Mouse (Mus musculus): Measurements from ENCODE around the gene B4galt2.

The B4galt2 gene

GRCm38 (mm10) chr4:117908834-117909453 is 25.7 kb upstream of the B4galt2 start:
- DNase-seq (ENCODE audit: low spot score), result no peak

- no peak for DNase-seq (ENCODE audit: low spot score)
Measured at GRCm38 (mm10) chr4:117906196-117906595, 22.9 kb upstream of the B4galt2 start.

GRCm38 (mm10) chr4:117904761-117905160 is 21.5 kb upstream of the B4galt2 start:
- DNase-seq (ENCODE audit: low spot score), result no peak

GRCm38 (mm10) chr4:117904094-117904493 is 20.8 kb upstream of the B4galt2 start:
- no peak for DNase-seq (ENCODE audit: low spot score)

GRCm38 (mm10) chr4:117898111-117898510 is 14.8 kb upstream of the B4galt2 start:
- no peak for DNase-seq (ENCODE audit: low spot score)

GRCm38 (mm10) chr4:117896031-117896430 is 12.7 kb upstream of the B4galt2 start:
- no peak for DNase-seq (ENCODE audit: low spot score)

GRCm38 (mm10) chr4:117895339-117895738 is 12.1 kb upstream of the B4galt2 start:
- no peak for DNase-seq (ENCODE audit: low spot score)

GRCm38 (mm10) chr4:117894601-117895000 is 11.3 kb upstream of the B4galt2 start:
- no peak for DNase-seq (ENCODE audit: low spot score)

- no peak for DNase-seq (ENCODE audit: low spot score)
Measured at GRCm38 (mm10) chr4:117893376-117893775, 10.1 kb upstream of the B4galt2 start.

- DNase-seq (ENCODE audit: low spot score), result peak; percentile 82
Measured at GRCm38 (mm10) chr4:117891738-117892161, 8.5 kb upstream of the B4galt2 start, which contains the start of gene Dph2. TSS of gene Dph2 (minus strand) at chr4:117892032.

GRCm38 (mm10) chr4:117890750-117891149 is 7.5 kb upstream of the B4galt2 start:
- no peak for DNase-seq (ENCODE audit: low spot score)

- DNase-seq (ENCODE audit: low spot score), result no peak
Measured at GRCm38 (mm10) chr4:117890031-117890430, 6.7 kb upstream of the B4galt2 start.

- no peak for DNase-seq (ENCODE audit: low spot score)
Measured at GRCm38 (mm10) chr4:117889471-117889870, 6.2 kb upstream of the B4galt2 start.

- no peak for DNase-seq (ENCODE audit: low spot score)
Measured at GRCm38 (mm10) chr4:117887920-117888319, 4.6 kb upstream of the B4galt2 start.

GRCm38 (mm10) chr4:117887133-117887532 is 3.8 kb upstream of the B4galt2 start, which contains the start of gene Atp6v0b:
TSS of gene Atp6v0b (minus strand) at chr4:117887333.
- DNase-seq (ENCODE audit: low spot score), result peak; percentile 87

- no peak for DNase-seq (ENCODE audit: low spot score)
Measured at GRCm38 (mm10) chr4:117886644-117887043, 3.4 kb upstream of the B4galt2 start.

- DNase-seq (ENCODE audit: low spot score), result no peak
Measured at GRCm38 (mm10) chr4:117885994-117886393, 2.7 kb upstream of the B4galt2 start.

- no peak for DNase-seq (ENCODE audit: low spot score)
Measured at GRCm38 (mm10) chr4:117885093-117885492, 1.8 kb upstream of the B4galt2 start.

GRCm38 (mm10) chr4:117884146-117884545 is 859 bp upstream of the B4galt2 start:
- DNase-seq (ENCODE audit: low spot score), result no peak

GRCm38 (mm10) chr4:117878703-117879102 is 4.6 kb downstream of the B4galt2 start:
- no peak for DNase-seq (ENCODE audit: low spot score)

GRCm38 (mm10) chr4:117878301-117878700 is 5.0 kb downstream of the B4galt2 start:
- no peak for DNase-seq (ENCODE audit: low spot score)

GRCm38 (mm10) chr4:117873615-117874014 is 9.7 kb downstream of the B4galt2 start:
- no peak for DNase-seq (ENCODE audit: low spot score)

GRCm38 (mm10) chr4:117872471-117872886 is 10.8 kb downstream of the B4galt2 start, which contains the start of gene Ccdc24:
TSS of gene Ccdc24 (minus strand) at chr4:117872557.
- DNase-seq (ENCODE audit: low spot score), result no peak

- peak; percentile 46 for DNase-seq (ENCODE audit: low spot score)
Measured at GRCm38 (mm10) chr4:117871787-117872186, 11.5 kb downstream of the B4galt2 start.
